Mouse (Mus musculus) G1E (cell line): ENCODE measurements around the gene Stap2. TPM values are rescaled to one million over a fixed set of nuclear protein-coding genes. Genes with fewer than 3 reads are reported as not detected.

Source experiments
- ATAC-seq: 2 replicates; pipeline ENCODE4 v1.8.0; 2016; ENCODE audit warnings: mild to moderate bottlenecking; ENCODE audit not compliant: insufficient number of reproducible peaks, poor library complexity, low FRiP score, severe bottlenecking; ENCODE audit errors: extremely low read depth
- DNase-seq: peaks from one replicate; pipeline ENCODE4 v3.0.0; 2012; ENCODE audit warnings: low spot score
- H3K27me3 ChIP-seq: 2 replicates; pipeline ENCODE4 v1.6.1; 2012; ENCODE audit warnings: mild to moderate bottlenecking, low read length, inconsistent platforms; ENCODE audit not compliant: insufficient read depth
- H3K36me3 ChIP-seq: replicated peaks from 2 replicates; pipeline ENCODE3; 2012; ENCODE audit warnings: mild to moderate bottlenecking, inconsistent platforms
- H3K4me1 ChIP-seq: 2 replicates; pipeline ENCODE4 v1.6.1; 2012; ENCODE audit warnings: low read depth, low read length, inconsistent platforms, mixed read lengths; ENCODE audit not compliant: insufficient read depth
- H3K4me3 ChIP-seq: 2 replicates; pipeline ENCODE4 v1.5.1; 2012; ENCODE audit warnings: low read depth, mild to moderate bottlenecking, inconsistent platforms, low read length, moderate library complexity, mixed read lengths
- H3K9me3 ChIP-seq: replicated peaks from 2 replicates; pipeline ENCODE4 v1.6.1; 2012; ENCODE audit warnings: inconsistent platforms
- CTCF ChIP-seq: IDR thresholded peaks from 2 replicates; pipeline ENCODE4 v1.5.1; 2012; ENCODE audit warnings: low read depth, low read length, inconsistent platforms, mixed read lengths
- GATA1 ChIP-seq: IDR thresholded peaks from 2 replicates; pipeline ENCODE4 v1.6.1; 2012; ENCODE audit warnings: borderline replicate concordance, low read length, inconsistent platforms, mixed read lengths
- GATA2 ChIP-seq: IDR thresholded peaks from 2 replicates; pipeline ENCODE4 v1.6.1; 2012; ENCODE audit warnings: low read depth, low read length, inconsistent platforms, borderline replicate concordance
- POLR2AphosphoS5 ChIP-seq: IDR thresholded peaks from 2 replicates; pipeline ENCODE4 v1.6.1; 2012; ENCODE audit warnings: low read depth, low read length, inconsistent platforms; ENCODE audit not compliant: insufficient replicate concordance
- TAL1 ChIP-seq: conservative IDR thresholded peaks from 2 replicates; pipeline ENCODE4 v1.6.1; 2012; ENCODE audit warnings: low read depth, low read length, inconsistent platforms, mixed read lengths
- polyA plus RNA-seq: library from polyadenylated mRNA; stranded (reverse); fragments of >175 nt; gene quantifications from 2 replicates; pipeline ENCODE4 v1.2.3, GENCODE M21; 2012
- total RNA-seq, 2 experiments: library from RNA; stranded (forward) in 1 of 2; stranded (reverse) in 1 of 2; fragments of 200-1000 nt in 1 of 2; fragments of >200 nt in 1 of 2; fragmentation: Nextera tagmentation in 1 of 2; gene quantifications; 2 replicates each; pipeline ENCODE4 v1.2.3; 2014 to 2017

The Stap2 gene
- total and polyA plus RNA-seq, 3 experiments = 0.27 TPM; not detected in 2

DNA sequence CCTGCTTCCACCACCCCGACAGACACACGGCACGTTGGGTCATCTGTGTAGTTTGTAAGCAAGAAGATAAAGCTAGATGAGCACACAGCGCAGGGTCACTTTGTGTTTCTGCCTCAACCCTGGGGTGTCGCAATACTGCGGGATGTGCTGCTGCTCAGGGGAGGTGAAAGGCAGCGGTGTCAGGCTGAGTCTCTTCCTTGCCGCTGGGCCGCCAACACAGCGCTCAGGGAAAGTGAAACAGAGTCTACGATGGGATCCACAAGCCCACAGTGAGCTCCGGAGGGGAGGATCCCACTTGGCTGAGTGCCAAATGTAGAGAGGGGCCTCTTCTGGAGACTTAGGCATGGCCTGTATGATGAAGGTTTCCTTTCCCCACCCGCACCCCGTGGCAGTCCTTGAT lies 42.2 kb downstream of the Stap2 start:
- H3K4me1 ChIP-seq = peaks cover 36% of the 10 kb centered on the region
- ATAC-seq (no peak), DNase-seq (no peak)
- no peak for TF ChIP-seq POLR2AphosphoS5
- TF ChIP-seq GATA1 = no peak
- no peak for TF ChIP-seq TAL1
- TF ChIP-seq GATA2 = no peak
- TF ChIP-seq CTCF = no peak
- H3K4me3 ChIP-seq = no peak overlapping the region
- H3K9me3 ChIP-seq = no peaks in the 10 kb centered on the region
- no peaks in the 10 kb centered on the region for H3K27me3 ChIP-seq
- peaks cover 84% of the 10 kb centered on the region for H3K36me3 ChIP-seq

- ATAC-seq (no peak), DNase-seq (no peak)
- TF ChIP-seq TAL1 (no peak), GATA2 (no peak), POLR2AphosphoS5 (no peak), CTCF (no peak), GATA1 (no peak)
- Histone ChIP-seq H3K4me1 (peaks cover 47% of the 10 kb centered on the region), H3K4me3 (no peak overlapping the region), H3K36me3 (peaks cover 69% of the 10 kb centered on the region), H3K9me3 (no peaks in the 10 kb centered on the region), H3K27me3 (no peaks in the 10 kb centered on the region)
Observed at GRCm38 (mm10) chr17:55961631-55962030, 43.8 kb downstream of the Stap2 start.

DNA sequence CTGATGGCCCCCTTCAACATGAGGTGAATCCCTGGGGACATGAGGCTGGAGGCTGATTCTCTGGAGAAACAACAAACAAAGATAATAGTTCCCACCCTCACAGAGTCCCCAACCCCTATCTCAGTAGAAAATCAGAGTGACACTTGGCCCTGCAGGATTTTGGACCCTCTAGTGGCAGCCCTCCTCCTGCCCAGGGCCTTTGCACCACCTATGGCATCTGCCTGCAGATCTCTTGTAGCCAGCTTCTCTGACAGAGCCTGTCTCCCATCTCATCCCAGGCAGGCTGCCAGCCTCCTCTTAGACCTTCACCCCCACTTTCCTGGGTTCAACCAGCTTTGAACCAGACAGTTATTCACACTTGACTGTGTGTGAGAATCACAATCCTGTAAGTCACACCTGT lies 44.6 kb downstream of the Stap2 start:
- DNase-seq = no peak
- Histone ChIP-seq H3K4me3 (no peak overlapping the region), H3K36me3 (peaks cover 68% of the 10 kb centered on the region)

DNA sequence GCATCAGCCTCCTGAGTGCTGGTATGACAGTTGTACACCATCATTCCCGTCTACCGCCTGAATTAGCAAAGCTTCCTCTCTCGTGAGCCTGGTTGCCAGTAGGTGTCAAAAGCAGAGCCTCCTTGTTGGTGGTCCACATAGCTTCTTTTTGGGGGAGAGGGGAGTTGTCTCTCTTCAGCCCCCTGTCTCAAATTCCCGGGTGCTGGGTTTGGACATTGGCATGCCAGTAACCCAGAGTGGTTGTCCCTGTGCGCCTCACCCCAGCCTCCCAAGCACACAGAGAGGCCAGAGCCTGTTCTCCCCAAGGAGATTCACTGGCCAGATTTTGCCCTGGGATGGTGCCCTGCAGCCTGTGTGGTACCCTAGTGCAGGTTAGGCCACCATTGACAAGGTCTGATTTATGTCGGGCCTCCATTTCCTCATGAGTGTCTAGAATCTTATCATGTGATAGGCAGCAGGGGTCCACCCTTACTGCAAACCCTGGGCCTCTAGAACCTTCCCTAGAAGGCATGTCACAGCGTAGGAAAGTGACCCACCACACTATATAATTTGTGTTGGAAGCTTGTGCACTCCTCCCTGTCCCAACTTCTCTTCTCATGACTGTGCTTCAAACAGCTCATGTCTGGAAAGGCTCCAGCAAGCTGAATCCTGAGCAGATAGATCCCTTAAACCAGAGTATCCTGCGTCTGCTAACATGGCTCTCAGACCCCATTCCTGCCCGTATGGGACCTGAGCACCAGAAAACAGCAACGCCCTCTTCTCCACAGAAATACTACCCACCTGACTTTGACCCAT lies 45.2 kb downstream of the Stap2 start:
- DNase-seq (no peak), ATAC-seq (no peak)
- Histone ChIP-seq H3K27me3 (peaks cover 1% of the 10 kb centered on the region), H3K4me3 (peak overlapping the region; percentile 71), H3K36me3 (peaks cover 62% of the 10 kb centered on the region), H3K9me3 (no peaks in the 10 kb centered on the region), H3K4me1 (peaks cover 55% of the 10 kb centered on the region)
- TF ChIP-seq GATA1 (no peak), POLR2AphosphoS5 (no peak), CTCF (no peak), TAL1 (no peak), GATA2 (no peak)

More for the DNA sequence above, 44.6 kb downstream of the Stap2 start:
- TF ChIP-seq POLR2AphosphoS5 (no peak), GATA1 (no peak), CTCF (no peak), GATA2 (no peak)
- Histone ChIP-seq H3K9me3 (no peaks in the 10 kb centered on the region), H3K27me3 (no peaks in the 10 kb centered on the region; the same call in 1 of the 2 replicates), H3K4me1 (peaks cover 55% of the 10 kb centered on the region)
- no peak for ATAC-seq

DNA sequence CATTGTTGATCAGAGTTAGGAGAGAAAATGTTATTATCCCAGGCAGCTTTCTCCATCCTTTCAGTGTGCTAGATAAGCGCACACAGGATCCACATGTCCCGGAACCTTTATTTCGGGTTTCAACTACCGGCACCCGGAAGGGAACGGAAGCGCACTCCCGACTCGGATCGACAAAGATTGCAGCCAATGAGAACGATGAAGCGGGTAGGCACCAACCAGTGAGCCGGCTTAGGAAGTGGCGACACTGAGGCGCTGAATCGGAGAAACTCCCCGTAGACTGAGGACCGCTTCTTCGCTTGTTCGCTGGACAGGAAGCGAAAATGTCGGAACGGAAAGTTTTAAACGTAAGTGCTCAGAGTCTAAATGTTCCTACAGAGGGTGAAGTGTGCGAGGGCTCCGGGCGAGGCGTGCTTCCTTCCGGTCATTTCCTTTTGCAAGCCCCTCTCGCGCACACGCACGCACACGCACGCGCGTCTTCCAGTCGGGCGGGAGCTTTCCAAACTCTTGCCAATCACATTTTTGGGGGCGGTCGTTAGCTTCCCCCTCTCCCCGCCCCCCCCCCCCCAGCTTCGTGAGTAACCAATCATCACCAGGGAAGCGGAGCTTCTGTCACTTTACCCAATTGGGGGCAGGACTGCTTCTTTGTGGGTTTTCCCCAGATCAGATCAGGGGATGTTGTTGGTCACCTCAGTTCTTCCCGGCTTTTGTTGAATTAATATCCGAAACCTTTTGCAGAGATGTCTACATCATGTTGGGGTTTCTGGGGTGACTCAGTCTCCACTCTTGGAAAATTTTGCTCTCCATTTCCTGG lies 46.3 kb downstream of the Stap2 start, which contains the start of gene Yju2:
Gene Yju2 (plus strand): TSS at position 182 of the 811 bp plus-strand sequence.
- H3K27me3 ChIP-seq = peaks cover 9% of the 10 kb centered on the region
- peaks cover 51% of the 10 kb centered on the region for H3K36me3 ChIP-seq
- TF ChIP-seq GATA1 (no peak), POLR2AphosphoS5 (no peak), CTCF (no peak), TAL1 (no peak), GATA2 (no peak)
- H3K4me1 ChIP-seq = peaks cover 62% of the 10 kb centered on the region
- H3K9me3 ChIP-seq = no peaks in the 10 kb centered on the region
- peak within 1 kb of the TSS; percentile 71 for H3K4me3 ChIP-seq
- ATAC-seq = peak; percentile 90
- DNase-seq = peak; percentile 99

DNA sequence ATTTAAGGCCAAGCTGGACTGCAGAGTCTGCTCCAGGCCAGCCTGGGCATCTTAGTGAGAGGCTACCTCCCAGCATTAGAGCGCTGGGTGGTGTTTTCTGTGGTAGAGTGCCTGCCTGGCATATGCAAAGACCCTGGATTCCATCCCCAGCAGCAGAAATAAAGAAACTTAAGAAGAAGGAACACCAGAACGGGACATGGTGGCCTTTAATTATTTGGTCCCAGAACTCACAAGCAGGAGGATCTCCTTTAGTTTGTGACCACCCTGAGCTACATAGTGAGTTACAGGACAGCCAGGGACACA lies 46.8 kb downstream of the Stap2 start:
- ATAC-seq (no peak), DNase-seq (no peak)
- Histone ChIP-seq H3K36me3 (peaks cover 46% of the 10 kb centered on the region), H3K9me3 (no peaks in the 10 kb centered on the region), H3K4me1 (peaks cover 62% of the 10 kb centered on the region), H3K27me3 (peaks cover 14% of the 10 kb centered on the region), H3K4me3 (peak overlapping the region; percentile 71)
- no peak for TF ChIP-seq GATA1
- TF ChIP-seq TAL1 = no peak
- TF ChIP-seq GATA2 = no peak
- TF ChIP-seq POLR2AphosphoS5 = no peak
